Mouse (Mus musculus): ENCODE data around the gene Pepd. TPM values are rescaled to one million over a fixed set of nuclear protein-coding genes. Genes with fewer than 3 reads are reported as not detected.

Pepd gene
- polyA plus RNA-seq, 1 experiment, result 82.9 TPM

- Histone ChIP-seq H3K36me3 (ENCODE audit: control insufficient read depth, insufficient read depth) (peaks cover under 1% of the 10 kb centered on the region), H3K4me3 (ENCODE audit: insufficient read depth, poor library complexity, severe bottlenecking) (no peak overlapping the region), H3K27me3 (ENCODE audit: control insufficient read depth, insufficient read depth, insufficient read length) (no peaks in the 10 kb centered on the region), H3ac (ENCODE audit: control insufficient read depth, insufficient read length, low read depth) (no peak overlapping the region), H3K79me3 (ENCODE audit: low read depth) (peaks cover 26% of the 10 kb centered on the region), H3K79me2 (ENCODE audit: control insufficient read depth, insufficient read depth) (peaks cover 28% of the 10 kb centered on the region)
- TF ChIP-seq MYOG (IDR thresholded peaks at IDR 0.05; ENCODE audit: control insufficient read depth, extremely low read depth, insufficient read length) (no peak), CTCF (IDR thresholded peaks at IDR 0.05; ENCODE audit: control insufficient read depth, insufficient read depth, insufficient read length) (no peak), MAX (IDR thresholded peaks at IDR 0.05) (no peak), USF1 (IDR thresholded peaks at IDR 0.05; ENCODE audit: low read depth) (no peak), FOSL1 (IDR thresholded peaks at IDR 0.05; ENCODE audit: insufficient read depth, low read length, poor library complexity, severe bottlenecking) (no peak), MYOD1 (IDR thresholded peaks at IDR 0.05; ENCODE audit: control insufficient read depth, insufficient read length, low read depth) (no peak), CEBPB (IDR thresholded peaks at IDR 0.05; ENCODE audit: low read depth) (no peak)
These were observed 146.2 kb downstream of the Pepd start for GRCm38 (mm10) chr7:35058329-35058728.

GRCm38 (mm10) chr7:35059467-35059866, 147.3 kb downstream of the Pepd start:
- TF ChIP-seq MAX (IDR thresholded peaks at IDR 0.05) (no peak), FOSL1 (IDR thresholded peaks at IDR 0.05; ENCODE audit: insufficient read depth, low read length, poor library complexity, severe bottlenecking) (no peak), MYOD1 (IDR thresholded peaks at IDR 0.05; ENCODE audit: control insufficient read depth, insufficient read length, low read depth) (no peak), CTCF (IDR thresholded peaks at IDR 0.05; ENCODE audit: control insufficient read depth, insufficient read depth, insufficient read length) (no peak), MYOG (IDR thresholded peaks at IDR 0.05; ENCODE audit: control insufficient read depth, extremely low read depth, insufficient read length) (no peak), CEBPB (IDR thresholded peaks at IDR 0.05; ENCODE audit: low read depth) (no peak), USF1 (IDR thresholded peaks at IDR 0.05; ENCODE audit: low read depth) (no peak)
- Histone ChIP-seq H3K27me3 (ENCODE audit: control insufficient read depth, insufficient read depth, insufficient read length) (no peaks in the 10 kb centered on the region), H3K79me3 (ENCODE audit: low read depth) (peaks cover 15% of the 10 kb centered on the region), H3K4me3 (ENCODE audit: insufficient read depth, poor library complexity, severe bottlenecking) (no peak overlapping the region), H3K79me2 (ENCODE audit: control insufficient read depth, insufficient read depth) (peaks cover 17% of the 10 kb centered on the region), H3ac (ENCODE audit: control insufficient read depth, insufficient read length, low read depth) (no peak overlapping the region), H3K36me3 (ENCODE audit: control insufficient read depth, insufficient read depth) (no peaks in the 10 kb centered on the region)

- H3ac ChIP-seq (ENCODE audit: control insufficient read depth, insufficient read length, low read depth), result no peak overlapping the region
- no peaks in the 10 kb centered on the region for H3K79me3 ChIP-seq (ENCODE audit: low read depth)
- H3K79me2 ChIP-seq (ENCODE audit: control insufficient read depth, insufficient read depth), result no peaks in the 10 kb centered on the region
- no peak overlapping the region for H3K4me3 ChIP-seq (ENCODE audit: insufficient read depth, poor library complexity, severe bottlenecking)
- H3K36me3 ChIP-seq (ENCODE audit: control insufficient read depth, insufficient read depth), result no peaks in the 10 kb centered on the region
- no peaks in the 10 kb centered on the region for H3K27me3 ChIP-seq (ENCODE audit: control insufficient read depth, insufficient read depth, insufficient read length)
- TF ChIP-seq FOSL1 (IDR thresholded peaks at IDR 0.05; ENCODE audit: insufficient read depth, low read length, poor library complexity, severe bottlenecking) (no peak), MAX (IDR thresholded peaks at IDR 0.05) (no peak), USF1 (IDR thresholded peaks at IDR 0.05; ENCODE audit: low read depth) (no peak), MYOD1 (IDR thresholded peaks at IDR 0.05; ENCODE audit: control insufficient read depth, insufficient read length, low read depth) (no peak), CTCF (IDR thresholded peaks at IDR 0.05; ENCODE audit: control insufficient read depth, insufficient read depth, insufficient read length) (no peak), CEBPB (IDR thresholded peaks at IDR 0.05; ENCODE audit: low read depth) (no peak), MYOG (IDR thresholded peaks at IDR 0.05; ENCODE audit: control insufficient read depth, extremely low read depth, insufficient read length) (no peak)
These were observed 152.4 kb downstream of the Pepd start for GRCm38 (mm10) chr7:35064286-35065258.

GRCm38 (mm10) chr7:35065958-35066357, 153.8 kb downstream of the Pepd start:
- H3K27me3 ChIP-seq (ENCODE audit: control insufficient read depth, insufficient read depth, insufficient read length), result no peaks in the 10 kb centered on the region
- TF ChIP-seq MYOD1 (IDR thresholded peaks at IDR 0.05; ENCODE audit: control insufficient read depth, insufficient read length, low read depth), result no peak
- TF ChIP-seq FOSL1 (IDR thresholded peaks at IDR 0.05; ENCODE audit: insufficient read depth, low read length, poor library complexity, severe bottlenecking), result no peak
- TF ChIP-seq MYOG (IDR thresholded peaks at IDR 0.05; ENCODE audit: control insufficient read depth, extremely low read depth, insufficient read length), result no peak
- TF ChIP-seq CTCF (IDR thresholded peaks at IDR 0.05; ENCODE audit: control insufficient read depth, insufficient read depth, insufficient read length), result no peak
- TF ChIP-seq USF1 (IDR thresholded peaks at IDR 0.05; ENCODE audit: low read depth), result no peak
- TF ChIP-seq MAX (IDR thresholded peaks at IDR 0.05), result no peak
- no peak for TF ChIP-seq CEBPB (IDR thresholded peaks at IDR 0.05; ENCODE audit: low read depth)
- no peak overlapping the region for H3K4me3 ChIP-seq (ENCODE audit: insufficient read depth, poor library complexity, severe bottlenecking)
- no peak overlapping the region for H3ac ChIP-seq (ENCODE audit: control insufficient read depth, insufficient read length, low read depth)
- no peaks in the 10 kb centered on the region for H3K79me3 ChIP-seq (ENCODE audit: low read depth)
- H3K36me3 ChIP-seq (ENCODE audit: control insufficient read depth, insufficient read depth), result no peaks in the 10 kb centered on the region
- no peaks in the 10 kb centered on the region for H3K79me2 ChIP-seq (ENCODE audit: control insufficient read depth, insufficient read depth)

GRCm38 (mm10) chr7:35066640-35067212, 154.5 kb downstream of the Pepd start:
- H3K27me3 ChIP-seq (ENCODE audit: control insufficient read depth, insufficient read depth, insufficient read length), result no peaks in the 10 kb centered on the region
- H3K4me3 ChIP-seq (ENCODE audit: insufficient read depth, poor library complexity, severe bottlenecking), result no peak overlapping the region
- no peaks in the 10 kb centered on the region for H3K36me3 ChIP-seq (ENCODE audit: control insufficient read depth, insufficient read depth)
- TF ChIP-seq CEBPB (IDR thresholded peaks at IDR 0.05; ENCODE audit: low read depth) (no peak), USF1 (IDR thresholded peaks at IDR 0.05; ENCODE audit: low read depth) (no peak), CTCF (IDR thresholded peaks at IDR 0.05; ENCODE audit: control insufficient read depth, insufficient read depth, insufficient read length) (no peak), MAX (IDR thresholded peaks at IDR 0.05) (no peak), FOSL1 (IDR thresholded peaks at IDR 0.05; ENCODE audit: insufficient read depth, low read length, poor library complexity, severe bottlenecking) (no peak), MYOD1 (IDR thresholded peaks at IDR 0.05; ENCODE audit: control insufficient read depth, insufficient read length, low read depth) (no peak), MYOG (IDR thresholded peaks at IDR 0.05; ENCODE audit: control insufficient read depth, extremely low read depth, insufficient read length) (no peak)
- H3K79me3 ChIP-seq (ENCODE audit: low read depth), result no peaks in the 10 kb centered on the region
- H3ac ChIP-seq (ENCODE audit: control insufficient read depth, insufficient read length, low read depth), result no peak overlapping the region
- H3K79me2 ChIP-seq (ENCODE audit: control insufficient read depth, insufficient read depth), result no peaks in the 10 kb centered on the region

All from C2C12 (cell line).